Mouse (Mus musculus) C3H10T1/2 (cell line): ENCODE data around the gene Spem1. TPM values are rescaled to one million over a fixed set of nuclear protein-coding genes. Genes with fewer than 3 reads are reported as not detected.

Experiments used
- polyA plus RNA-seq, 2 experiments: library from polyadenylated mRNA; unstranded; fragments of >200 nt; fragmentation: generic; extraction: Trizol; gene quantifications; one replicate each; pipeline ENCODE4 v1.2.1; 2012; ENCODE audit warnings: missing spikeins in 2 of 2

Gene Spem1
- polyA plus RNA-seq: under 1 TPM; 0.02 to 0.07 TPM

DNA sequence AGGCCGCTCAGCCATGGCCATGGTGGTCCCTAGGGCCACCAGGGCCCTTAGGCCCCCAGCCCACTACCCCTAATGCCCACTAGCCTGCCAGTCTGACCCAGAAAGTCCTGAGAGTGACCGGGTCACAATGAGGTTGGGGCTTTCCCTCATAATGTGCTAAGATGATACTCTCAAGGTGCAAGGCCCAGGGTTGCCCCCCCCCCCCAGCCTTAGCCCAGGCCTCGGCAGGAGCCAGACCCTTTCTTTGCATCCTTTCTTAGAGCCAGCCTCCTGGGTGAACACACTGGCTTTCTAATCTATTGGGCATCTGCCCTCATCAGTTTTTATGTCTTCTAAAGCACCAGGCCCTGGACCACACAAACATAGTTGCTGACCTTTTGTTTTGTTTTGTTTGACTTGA lies at the start of gene Spem1:
TSS of gene Spem1 (minus strand) at position 101 of the 400 bp plus-strand sequence.

GRCm38 (mm10) chr11:69858113-69858998 lies 36.4 kb upstream of the Spem1 start, which contains the start of gene Tnk1:
Gene Tnk1 (minus strand): TSS chr11:69858730.

DNA sequence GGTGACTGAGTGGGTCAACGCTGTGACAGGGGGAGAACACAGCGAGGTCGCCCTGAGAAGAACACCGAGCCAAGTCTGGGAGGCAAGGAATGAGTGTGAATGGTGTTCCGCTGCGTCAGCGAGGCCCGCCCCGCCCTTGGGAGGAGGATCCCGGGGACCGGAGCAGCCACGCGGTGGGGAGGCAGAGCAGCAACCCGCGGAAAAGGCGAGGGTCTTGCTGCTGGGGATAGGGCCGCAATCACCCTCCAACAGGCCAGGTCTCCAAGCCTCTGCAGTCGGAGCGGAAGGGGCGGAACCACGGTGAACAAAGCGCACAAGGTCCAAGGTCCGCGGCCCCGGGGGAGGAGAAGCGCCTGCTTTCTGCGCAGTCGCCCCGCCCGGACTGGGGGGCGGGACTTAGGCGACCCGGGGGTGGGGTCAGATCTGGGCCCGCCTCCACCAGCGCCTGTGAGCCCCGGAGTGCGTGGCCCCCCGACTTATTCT lies 24.3 kb upstream of the Spem1 start, which contains the start of gene Plscr3:
TSS of gene Plscr3 (plus strand) at position 179 of the 483 bp plus-strand sequence.

DNA sequence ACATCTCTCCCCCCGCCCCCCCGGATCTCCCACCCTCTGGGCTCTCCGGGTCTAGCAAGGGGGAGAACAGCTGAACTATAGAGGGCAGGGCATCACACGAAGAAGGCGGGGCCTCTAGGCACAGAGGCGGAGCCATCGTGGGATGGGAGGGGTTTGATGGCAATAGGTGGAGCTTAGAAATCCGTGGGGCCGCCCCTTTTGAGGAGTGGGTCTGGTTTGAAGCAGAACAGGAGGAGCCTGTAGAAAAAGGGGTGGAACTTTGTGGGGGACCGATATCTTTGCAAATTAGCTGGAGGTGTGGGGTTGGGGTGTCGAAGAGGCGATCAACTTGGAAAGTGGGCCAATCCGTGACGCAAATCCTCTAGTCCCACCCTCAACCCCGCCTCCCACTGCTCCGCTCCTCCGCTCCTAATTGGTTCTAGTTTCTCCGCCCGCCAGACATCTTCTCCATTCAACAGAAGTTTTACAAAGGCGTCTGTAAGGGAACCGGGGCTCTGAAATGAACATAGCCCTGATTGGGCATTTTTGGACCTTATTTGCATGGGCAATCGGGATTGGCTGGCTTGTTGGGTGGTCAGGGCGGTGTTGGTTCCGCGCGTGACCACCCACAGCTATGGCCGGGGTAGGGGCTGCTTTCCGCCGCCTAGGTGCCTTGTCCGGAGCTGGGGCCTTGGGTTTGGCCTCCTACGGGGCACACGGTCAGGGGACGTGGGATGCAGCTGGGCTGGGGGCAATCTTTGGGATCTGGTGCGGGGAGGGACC lies 16.2 kb upstream of the Spem1 start, which contains the start of gene Tmem256:
TSS of gene Tmem256 (plus strand) at position 563 of the 762 bp plus-strand sequence.

DNA sequence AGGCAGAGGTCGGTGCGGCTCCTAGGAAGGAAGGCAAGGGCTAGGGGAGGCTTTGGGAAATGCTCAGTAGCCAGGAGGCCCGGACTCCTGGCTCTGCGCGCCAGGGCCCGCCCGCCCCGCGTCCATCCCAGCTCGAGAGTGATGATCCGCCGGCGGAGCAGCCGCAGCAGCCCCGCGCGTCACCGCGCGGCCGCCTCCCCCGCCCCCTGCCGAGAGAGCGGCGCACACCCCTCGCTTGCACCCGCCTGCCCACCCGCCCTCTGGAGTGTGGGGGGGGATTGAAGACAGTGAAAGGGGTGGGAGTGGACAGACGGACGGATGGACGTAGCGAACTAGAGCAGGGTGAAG lies 15.6 kb upstream of the Spem1 start, which contains the start of gene Nlgn2:
TSS of gene Nlgn2 (minus strand) at position 181 of the 348 bp plus-strand sequence.

DNA sequence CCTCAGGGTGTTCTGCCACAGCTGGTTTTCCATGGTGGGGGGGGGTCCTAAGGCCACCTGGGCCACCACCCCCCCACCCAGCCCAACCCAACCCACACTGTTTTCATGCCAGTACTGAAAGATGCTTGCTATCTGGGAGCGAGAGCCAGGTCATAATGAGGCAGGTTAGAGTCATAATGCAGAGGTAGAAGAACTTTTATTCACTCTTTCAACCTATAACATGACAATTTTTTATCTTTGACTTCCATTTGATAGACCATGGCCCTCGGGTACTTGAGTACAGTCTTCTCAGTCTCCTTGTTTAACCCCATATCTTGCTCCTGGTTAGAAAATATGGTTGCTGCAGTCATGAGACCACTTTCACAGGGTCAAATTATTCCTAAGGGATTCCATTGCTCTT lies 3.6 kb downstream of the Spem1 start, which contains the start of gene Spem2:
TSS of gene Spem2 (minus strand) at position 101 of the 400 bp plus-strand sequence.

GRCm38 (mm10) chr11:69815155-69815554 lies 6.8 kb downstream of the Spem1 start, which contains the start of gene Gm39566:
Gene Gm39566 (minus strand): TSS chr11:69815298.

DNA sequence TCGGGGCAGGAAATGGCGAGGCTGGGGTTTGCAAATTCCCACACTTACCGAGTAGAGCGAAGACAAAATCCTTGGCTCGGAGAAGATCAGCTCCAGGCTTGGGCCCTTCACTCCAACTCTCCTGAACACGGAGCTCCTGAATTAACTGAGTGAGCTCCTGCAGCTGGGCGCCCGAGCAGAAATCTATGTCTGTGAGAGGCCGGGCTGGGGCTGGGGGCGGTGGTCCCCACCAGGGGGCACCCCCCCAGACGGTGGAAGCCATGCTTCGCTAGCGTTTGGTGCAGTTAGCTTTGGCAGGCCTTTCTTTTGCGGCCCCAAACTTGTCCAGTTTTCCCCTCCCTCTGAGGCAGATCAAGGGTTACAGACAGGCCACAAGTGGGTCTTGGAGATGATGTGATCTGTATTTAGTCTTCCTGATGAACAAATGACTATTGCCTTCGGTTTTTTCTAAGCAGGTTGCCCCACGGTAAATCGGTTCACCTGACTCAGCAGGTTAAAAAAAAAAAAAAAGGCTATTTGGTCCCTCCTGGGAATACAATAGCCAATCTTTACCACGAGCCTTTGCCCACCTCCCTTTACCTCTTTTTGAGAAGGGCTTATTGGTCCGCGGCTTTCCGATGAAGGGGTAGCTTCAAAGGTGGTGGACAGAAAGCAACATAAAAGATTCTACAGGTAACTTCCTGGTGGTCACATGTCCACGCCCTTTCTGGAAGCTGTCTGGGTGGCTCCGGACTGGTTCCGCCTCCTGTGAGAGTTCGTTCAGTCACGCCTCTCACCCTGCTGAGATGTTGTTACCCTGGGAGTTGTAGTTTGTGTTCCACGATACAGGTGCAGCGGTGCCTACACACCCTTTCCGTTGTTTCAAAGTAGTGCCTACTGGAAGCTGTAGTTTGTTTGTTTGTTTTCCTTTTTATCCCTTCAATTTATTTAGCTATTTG lies 16.7 kb downstream of the Spem1 start, which contains the start of gene Tmem102:
TSS of gene Tmem102 (minus strand) at position 653 of the 938 bp plus-strand sequence.

DNA sequence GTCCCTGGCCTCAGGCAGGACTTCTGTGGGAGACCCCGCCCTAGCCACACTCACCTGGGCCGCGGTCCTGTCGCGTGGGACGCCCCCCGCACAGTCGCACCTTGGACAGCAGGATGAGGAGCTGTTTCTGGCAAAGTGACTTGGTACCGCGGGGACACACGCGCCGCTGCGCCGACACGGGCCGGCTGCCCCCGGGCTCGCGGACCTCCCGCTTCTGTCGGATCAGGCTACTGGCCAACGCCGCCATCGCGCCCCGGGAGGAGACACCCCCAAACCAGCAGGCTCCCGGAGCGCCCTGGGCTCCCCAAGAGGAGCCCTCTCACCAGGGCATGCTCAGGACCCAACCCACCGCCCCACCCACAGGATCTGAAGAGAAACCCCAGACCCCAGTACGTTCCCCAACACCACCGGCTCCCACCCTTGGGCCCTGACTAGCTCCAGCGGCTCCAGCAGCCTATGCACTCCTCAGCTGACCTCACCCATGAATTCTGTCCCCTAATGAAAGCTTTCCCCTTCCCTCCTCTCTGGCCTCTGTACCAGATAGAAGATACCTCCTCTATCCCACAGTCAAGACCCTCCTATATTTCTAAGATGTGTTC lies 20.5 kb downstream of the Spem1 start, which contains the start of gene Fgf11:
TSS of gene Fgf11 (minus strand) at position 479 of the 599 bp plus-strand sequence.

DNA sequence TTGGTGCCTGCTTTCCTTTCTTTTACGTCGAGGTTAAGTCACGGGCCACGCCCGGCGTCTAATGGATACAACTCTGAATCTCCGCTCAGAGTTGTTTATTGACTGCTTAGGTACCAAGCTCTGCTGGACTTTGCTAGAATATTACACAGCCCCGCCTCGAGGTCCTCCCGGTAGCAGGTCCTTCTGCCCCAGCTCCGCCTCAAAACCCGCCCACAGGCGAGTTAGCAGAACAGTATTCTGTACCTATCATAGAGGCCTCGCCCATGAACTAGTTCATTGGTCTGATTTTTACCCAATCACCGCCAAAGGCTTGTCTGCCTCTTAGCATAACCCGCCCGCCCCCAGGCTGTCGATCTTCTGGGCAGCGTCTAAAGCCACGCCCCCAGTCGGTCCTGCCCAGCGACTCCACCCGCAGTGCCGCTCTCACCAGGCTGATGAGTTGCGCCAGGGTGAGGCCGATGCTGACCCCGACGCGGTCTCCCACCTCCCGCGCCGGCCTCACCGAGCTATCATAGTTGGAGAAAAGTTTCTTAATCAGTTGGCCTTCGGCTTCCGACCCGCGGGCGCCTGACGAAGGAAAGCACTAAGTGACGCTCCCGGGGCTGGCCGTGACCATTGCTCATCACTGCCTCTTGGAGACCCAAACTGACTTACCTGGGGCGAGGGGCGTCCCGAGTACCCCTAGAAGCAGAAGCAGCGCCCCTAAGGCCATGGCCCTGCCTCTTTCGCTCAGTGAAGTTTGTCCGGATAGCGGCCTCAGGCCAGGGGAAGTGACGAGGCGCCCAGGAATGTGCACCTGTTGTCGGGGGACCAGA lies 26.6 kb downstream of the Spem1 start, which contains the start of gene Chrnb1:
TSS of gene Chrnb1 (minus strand) at position 776 of the 815 bp plus-strand sequence.

Other genes starting within 250 kb of the Spem1 start
- gene Wrap53, start 241.9 kb downstream of the Spem1 start, polyA plus RNA-seq: 10 to 100 TPM; 14.8 to 24.4 TPM
- 100 to 1,000 TPM; 156 to 242 TPM for gene Trp53, start 241.8 kb downstream of the Spem1 start, polyA plus RNA-seq
- gene Atp1b2, start 216.2 kb downstream of the Spem1 start, polyA plus RNA-seq: 1 to 10 TPM in 1 of 2 experiments, under 1 TPM in 1; 0.05 to 1.3 TPM
- not detected for gene Shbg, start 204.3 kb downstream of the Spem1 start, polyA plus RNA-seq
- gene Sat2, start 200.2 kb downstream of the Spem1 start, polyA plus RNA-seq: 10 to 100 TPM in 1 of 2 experiments, 1 to 10 TPM in 1; 4.4 to 16.8 TPM
- gene Fxr2, start 189.2 kb downstream of the Spem1 start, polyA plus RNA-seq: 10 to 100 TPM; 29.4 to 66.7 TPM
- gene Sox15, start 166.9 kb downstream of the Spem1 start, polyA plus RNA-seq: under 1 TPM; 0.05 to 0.25 TPM
- gene Mpdu1, start 159.5 kb downstream of the Spem1 start, polyA plus RNA-seq: 100 to 1,000 TPM in 1 of 2 experiments, 10 to 100 TPM in 1; 98.1 to 128 TPM
- gene Cd68, start 156.0 kb downstream of the Spem1 start, polyA plus RNA-seq: 1 to 10 TPM; 1.8 to 3.0 TPM
- 100 to 1,000 TPM; 336 to 467 TPM for gene Eif4a1, start 149.8 kb downstream of the Spem1 start, polyA plus RNA-seq
- gene Senp3, start 140.1 kb downstream of the Spem1 start, polyA plus RNA-seq: 10 to 100 TPM; 51.2 to 71.3 TPM
- gene Tnfsf13, start 136.4 kb downstream of the Spem1 start, polyA plus RNA-seq: 1 to 10 TPM; 1.1 to 6.9 TPM
- gene Tnfsf12, start 126.3 kb downstream of the Spem1 start, polyA plus RNA-seq: 100 to 1,000 TPM in 1 of 2 experiments, 10 to 100 TPM in 1; 34.3 to 119 TPM
- gene Tnfsfm13, start 126.1 kb downstream of the Spem1 start, polyA plus RNA-seq: 10 to 100 TPM in 1 of 2 experiments, 1 to 10 TPM in 1; 6.4 to 30.3 TPM
- gene Polr2a, start 63.5 kb downstream of the Spem1 start, polyA plus RNA-seq: 100 to 1,000 TPM in 1 of 2 experiments, 10 to 100 TPM in 1; 42.8 to 126 TPM
- gene Slc35g3, start 60.2 kb downstream of the Spem1 start, polyA plus RNA-seq: under 1 TPM in 1 of 2 experiments, not detected in 1; 0.26 TPM
- gene Zbtb4, start 56.3 kb downstream of the Spem1 start, polyA plus RNA-seq: 10 to 100 TPM in 1 of 2 experiments, 1 to 10 TPM in 1; 1.2 to 14.4 TPM
- under 1 TPM; 0.63 to 0.89 TPM for gene Chrnb1, start 26.2 kb downstream of the Spem1 start, polyA plus RNA-seq
- gene Fgf11, start 20.3 kb downstream of the Spem1 start, polyA plus RNA-seq: under 1 TPM; 0.01 to 0.31 TPM
- under 1 TPM; 0.01 to 0.05 TPM for gene Tmem102, start 16.6 kb downstream of the Spem1 start, polyA plus RNA-seq
- not detected for gene Gm39566, start 6.9 kb downstream of the Spem1 start, polyA plus RNA-seq
- not detected for gene Spem2, start 3.7 kb downstream of the Spem1 start, polyA plus RNA-seq
- 10 to 100 TPM in 1 of 2 experiments, 1 to 10 TPM in 1; 4.3 to 49.8 TPM for gene Nlgn2, start 15.6 kb upstream of the Spem1 start, polyA plus RNA-seq
- 100 to 1,000 TPM; 452 to 473 TPM for gene Tmem256, start 16.3 kb upstream of the Spem1 start, polyA plus RNA-seq
- 100 to 1,000 TPM in 1 of 2 experiments, 10 to 100 TPM in 1; 45.7 to 171 TPM for gene Plscr3, start 24.2 kb upstream of the Spem1 start, polyA plus RNA-seq
- gene Tnk1, start 36.5 kb upstream of the Spem1 start, polyA plus RNA-seq: not detected
- gene Tmem95, start 55.8 kb upstream of the Spem1 start, polyA plus RNA-seq: not detected
- gene Kctd11, start 59.2 kb upstream of the Spem1 start, polyA plus RNA-seq: 10 to 100 TPM in 1 of 2 experiments, 1 to 10 TPM in 1; 5.0 to 12.3 TPM
- gene Acap1, start 73.4 kb upstream of the Spem1 start, polyA plus RNA-seq: under 1 TPM; 0.04 to 0.07 TPM
- gene 2810408A11Rik, start 78.8 kb upstream of the Spem1 start, polyA plus RNA-seq: 1 to 10 TPM; 1.6 to 9.9 TPM
- 10 to 100 TPM; 13.1 to 24.7 TPM for gene Neurl4, start 78.9 kb upstream of the Spem1 start, polyA plus RNA-seq
- 10 to 100 TPM; 66.9 to 94.9 TPM for gene Gps2, start 91.7 kb upstream of the Spem1 start, polyA plus RNA-seq
- 1,000 to 10,000 TPM in 1 of 2 experiments, 100 to 1,000 TPM in 1; 812 to 3,163 TPM for gene Eif5a, start 99.8 kb upstream of the Spem1 start, polyA plus RNA-seq
- under 1 TPM in 1 of 2 experiments, not detected in 1; 0.13 TPM for gene Ybx2, start 113.6 kb upstream of the Spem1 start, polyA plus RNA-seq
- gene Slc2a4, start 126.0 kb upstream of the Spem1 start, polyA plus RNA-seq: under 1 TPM; 0.02 to 0.39 TPM
- under 1 TPM in 1 of 2 experiments, not detected in 1; 0.15 TPM for gene Cldn7, start 142.6 kb upstream of the Spem1 start, polyA plus RNA-seq
- gene Ctdnep1, start 159.0 kb upstream of the Spem1 start, polyA plus RNA-seq: 100 to 1,000 TPM; 189 to 229 TPM
- 100 to 1,000 TPM in 1 of 2 experiments, 10 to 100 TPM in 1; 93.9 to 141 TPM for gene Elp5, start 160.3 kb upstream of the Spem1 start, polyA plus RNA-seq
- 100 to 1,000 TPM; 710 to 827 TPM for gene Gabarap, start 169.0 kb upstream of the Spem1 start, polyA plus RNA-seq
- 10 to 100 TPM; 66.5 to 68.8 TPM for gene Phf23, start 173.6 kb upstream of the Spem1 start, polyA plus RNA-seq
- 10 to 100 TPM; 22.0 to 49.6 TPM for gene Dvl2, start 178.4 kb upstream of the Spem1 start, polyA plus RNA-seq
- 100 to 1,000 TPM; 121 to 196 TPM for gene Acadvl, start 193.2 kb upstream of the Spem1 start, polyA plus RNA-seq
- gene Dlg4, start 194.8 kb upstream of the Spem1 start, polyA plus RNA-seq: 10 to 100 TPM; 12.9 to 43.6 TPM
- 1 to 10 TPM; 1.2 to 4.9 TPM for gene Asgr1, start 231.9 kb upstream of the Spem1 start, polyA plus RNA-seq